Mouse (Mus musculus): Measurements from ENCODE around the gene Fas.

The Fas gene

DNA sequence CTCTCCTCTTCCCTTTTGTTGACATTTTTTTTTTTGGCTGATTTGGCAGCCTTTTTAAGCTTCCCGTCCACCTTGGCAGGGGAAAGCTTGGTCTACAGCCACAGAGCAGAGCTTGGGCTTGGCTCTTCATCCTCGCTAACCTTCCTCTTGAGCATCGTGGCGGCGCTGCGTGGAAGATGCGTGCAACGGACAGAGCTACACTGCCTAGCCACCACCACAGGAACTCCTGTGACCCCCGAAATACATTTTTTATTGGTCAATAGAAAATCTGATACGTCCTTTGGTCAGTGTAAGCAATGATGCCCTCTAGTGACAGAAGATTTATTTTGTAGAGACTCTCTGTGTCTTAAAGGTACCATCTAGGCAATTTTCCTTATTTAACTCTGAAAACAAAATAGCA lies 6.1 kb upstream of the Fas start:
- no peak for DNase-seq (ENCODE audit: low spot score)

DNA sequence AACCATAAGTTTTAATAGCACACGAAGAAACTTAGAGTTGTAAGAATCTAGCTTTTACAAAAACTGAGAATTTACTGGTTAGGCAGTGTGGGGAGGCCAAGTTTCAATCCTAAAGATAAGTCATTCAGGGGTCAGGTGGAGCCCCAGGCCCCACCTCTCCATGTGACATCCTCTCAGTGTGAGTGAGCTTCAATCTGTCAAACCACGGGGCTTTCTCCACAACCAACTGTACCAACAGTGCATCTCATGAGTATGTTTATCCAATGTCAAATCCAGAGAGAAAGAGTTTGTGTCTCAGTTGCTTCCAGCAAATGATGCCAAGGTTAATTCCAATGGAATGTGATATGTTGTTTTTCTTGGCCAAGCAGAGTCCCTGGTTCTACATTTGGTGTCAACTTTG lies 5.6 kb upstream of the Fas start:
- DNase-seq (ENCODE audit: low spot score) = no peak

DNA sequence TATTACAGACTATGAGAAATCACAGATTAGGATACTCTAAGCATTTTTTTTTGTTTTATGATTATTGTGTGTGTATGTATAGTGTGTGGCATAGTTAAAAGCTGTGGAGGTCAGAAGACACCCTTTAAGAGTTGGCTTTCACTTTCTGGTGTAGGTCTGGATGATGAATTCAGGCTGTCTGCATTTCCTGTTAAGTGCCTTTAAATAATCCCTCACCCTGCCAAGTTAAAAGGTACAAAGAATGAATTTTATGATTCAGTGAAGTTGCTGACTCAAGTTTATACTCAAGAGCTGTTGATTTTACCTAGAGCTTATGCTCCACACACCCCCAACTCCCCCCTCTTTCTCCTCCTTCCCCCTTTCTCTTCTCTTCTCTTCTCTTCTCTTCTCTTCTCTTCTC lies 3.2 kb upstream of the Fas start:
- DNase-seq (ENCODE audit: low spot score) = no peak

DNA sequence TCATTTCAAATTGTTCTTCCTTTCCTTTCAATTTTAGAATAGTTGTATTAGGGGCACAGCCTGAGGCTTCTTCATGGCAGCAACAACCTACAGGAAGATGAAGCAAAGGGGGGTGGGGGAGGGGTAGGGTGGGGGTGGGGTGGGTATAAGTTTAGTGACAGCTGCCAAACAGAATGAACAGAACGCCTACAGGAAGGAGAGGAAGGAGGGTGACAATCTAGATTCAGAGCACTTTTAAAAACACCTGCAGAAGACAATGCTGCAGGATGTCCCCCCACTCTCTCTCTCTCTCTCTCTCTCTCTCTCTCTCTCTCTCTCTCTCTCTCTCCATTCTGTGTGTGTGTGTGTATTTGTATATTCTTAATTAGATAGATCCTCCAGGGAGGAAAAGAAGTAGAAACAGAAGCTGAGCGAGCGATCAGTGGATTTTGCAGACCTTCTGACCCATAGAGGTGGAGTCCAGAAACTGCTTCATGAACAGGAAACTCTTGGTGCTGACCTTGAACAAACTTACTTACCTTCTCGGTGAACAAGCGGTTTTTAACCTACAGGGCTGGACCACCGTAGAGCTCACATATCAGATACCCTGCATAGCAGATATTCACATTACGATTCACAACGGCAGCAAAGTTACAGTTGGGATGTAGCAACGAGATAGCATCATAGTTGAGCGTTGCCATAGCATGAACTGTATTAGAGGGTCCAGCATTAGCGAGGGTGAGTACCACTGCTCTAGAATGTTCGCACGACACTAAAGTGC lies 2.6 kb upstream of the Fas start:
- no peak for DNase-seq (ENCODE audit: low spot score)

DNA sequence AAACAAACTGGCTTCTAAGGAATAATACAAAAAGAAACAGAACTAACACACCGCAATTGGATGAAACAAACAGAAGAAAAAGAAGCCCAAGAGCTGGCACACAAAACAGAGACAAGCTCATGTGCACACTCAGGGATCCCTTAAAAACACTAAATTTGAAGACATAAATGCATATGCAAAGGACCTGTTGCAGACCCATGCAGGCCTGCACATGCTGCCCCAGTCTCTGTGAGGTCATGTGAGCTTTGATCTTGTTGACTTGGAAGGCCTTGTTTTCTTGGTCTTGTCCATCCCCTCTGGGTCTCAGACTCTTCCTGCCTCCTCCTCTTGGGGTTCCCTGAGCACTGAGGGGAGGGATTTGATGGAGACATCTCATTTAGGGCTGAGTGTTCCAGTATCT lies 1.8 kb upstream of the Fas start:
- no peak for DNase-seq (ENCODE audit: low spot score)

DNA sequence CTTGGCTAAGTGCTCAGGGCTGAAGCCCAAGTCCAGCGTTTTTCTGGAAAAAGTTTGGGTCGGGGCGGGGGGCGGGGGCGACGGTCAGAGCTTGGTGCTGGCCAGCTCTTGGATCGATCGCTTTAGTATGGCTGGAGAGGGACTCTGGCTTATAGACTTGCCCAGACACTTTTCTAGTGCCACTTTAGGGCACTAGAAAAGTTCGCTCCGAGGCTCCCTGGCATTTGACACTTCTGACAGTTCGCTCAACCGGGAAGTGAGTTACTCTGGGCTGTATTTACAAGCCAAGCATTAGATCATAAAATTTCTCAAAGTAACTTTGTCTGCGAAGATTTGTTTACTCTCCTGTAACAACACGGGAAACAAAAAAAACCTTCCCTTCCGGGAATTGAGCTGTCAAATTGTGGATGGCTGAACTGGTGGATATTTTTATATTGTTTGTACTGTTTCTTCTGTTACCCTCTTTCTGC lies 441 bp downstream of the Fas start:
- no peak for DNase-seq (ENCODE audit: low spot score)

DNA sequence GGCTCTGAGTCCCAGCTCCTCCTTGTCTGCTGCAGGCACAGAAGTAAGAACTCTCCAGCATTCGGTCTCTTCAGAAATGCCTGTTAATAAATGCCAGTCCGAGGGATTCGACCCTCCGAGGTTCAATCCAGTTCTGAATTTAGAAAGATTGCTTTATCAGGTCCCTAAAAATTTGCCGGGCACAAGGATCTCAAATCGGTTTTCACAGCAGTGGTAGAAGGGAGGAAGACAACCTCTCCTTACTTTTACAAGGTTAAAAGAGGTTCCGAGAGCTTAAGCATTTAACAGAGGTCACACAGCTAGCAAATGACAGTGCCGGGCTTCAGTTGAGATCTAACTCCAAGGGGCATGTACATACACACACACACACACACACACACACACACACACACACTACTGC lies 913 bp downstream of the Fas start:
- DNase-seq (ENCODE audit: low spot score) = no peak

DNA sequence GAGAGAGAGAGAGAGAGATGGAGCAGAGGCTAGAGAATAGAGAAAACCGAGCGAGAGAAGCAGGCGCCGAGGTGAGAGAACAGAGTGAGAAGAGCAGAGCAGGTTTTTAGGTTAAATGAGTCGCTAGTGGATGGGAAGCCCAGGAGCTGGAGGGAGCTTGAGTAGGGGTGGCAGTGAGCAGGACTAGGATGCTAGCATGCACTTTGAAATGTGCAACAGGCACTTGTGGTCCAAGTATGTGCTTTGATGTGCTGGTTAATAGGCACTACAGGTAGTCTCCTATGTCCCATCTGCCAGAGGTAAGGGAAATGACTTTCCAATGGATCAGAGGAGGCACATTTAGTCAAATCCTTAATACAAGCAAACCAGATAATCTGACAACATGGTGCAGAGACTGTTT lies 1.5 kb downstream of the Fas start:
- DNase-seq (ENCODE audit: low spot score) = no peak

DNA sequence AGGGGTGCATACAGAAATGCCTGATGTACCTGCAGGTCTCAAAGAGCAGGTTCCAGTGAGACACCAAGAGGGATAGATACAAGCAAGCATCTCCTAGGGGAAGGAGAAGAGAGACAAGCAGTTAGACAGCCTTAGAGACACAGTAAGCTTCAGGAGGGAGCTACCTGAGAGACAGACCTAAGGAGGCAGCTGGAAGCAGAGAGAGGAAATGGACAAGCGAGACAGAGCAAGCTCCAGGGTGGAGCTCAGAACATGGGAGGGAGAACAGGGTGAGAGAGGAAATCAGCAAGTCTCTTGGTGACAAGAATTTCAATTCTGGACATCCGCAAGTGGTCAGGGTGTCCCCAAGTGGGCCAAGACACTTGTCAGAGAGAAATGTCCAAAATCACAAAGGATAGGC lies 2.2 kb downstream of the Fas start:
- DNase-seq (ENCODE audit: low spot score) = no peak

DNA sequence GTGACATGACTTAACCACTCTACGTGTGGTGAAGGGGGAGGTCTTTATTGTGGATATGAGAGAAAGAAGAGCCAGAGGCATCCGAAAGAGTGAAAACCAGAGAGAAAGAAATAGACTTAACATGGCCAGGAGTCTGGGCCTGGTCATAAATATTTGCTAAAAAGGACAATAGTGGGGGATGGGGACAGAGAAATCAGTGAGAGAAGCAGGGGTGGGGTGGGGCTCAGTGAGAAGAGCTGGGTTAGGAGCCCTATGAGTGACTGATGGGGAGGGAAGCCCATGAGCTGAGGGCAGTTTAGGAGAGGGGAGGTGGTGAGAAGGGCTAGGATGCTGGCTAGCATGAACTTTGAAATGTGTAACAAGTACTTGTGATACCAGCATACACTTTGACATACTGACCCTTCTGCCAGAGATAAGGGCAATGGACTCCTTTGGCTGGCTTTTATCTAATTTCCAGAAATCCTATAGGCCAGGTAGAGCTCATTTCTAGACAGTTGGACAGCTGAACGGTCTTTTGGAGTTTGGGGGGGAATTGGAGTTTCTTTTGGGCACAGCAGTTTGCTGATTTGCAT lies 3.0 kb downstream of the Fas start:
- no peak for DNase-seq (ENCODE audit: low spot score)

DNA sequence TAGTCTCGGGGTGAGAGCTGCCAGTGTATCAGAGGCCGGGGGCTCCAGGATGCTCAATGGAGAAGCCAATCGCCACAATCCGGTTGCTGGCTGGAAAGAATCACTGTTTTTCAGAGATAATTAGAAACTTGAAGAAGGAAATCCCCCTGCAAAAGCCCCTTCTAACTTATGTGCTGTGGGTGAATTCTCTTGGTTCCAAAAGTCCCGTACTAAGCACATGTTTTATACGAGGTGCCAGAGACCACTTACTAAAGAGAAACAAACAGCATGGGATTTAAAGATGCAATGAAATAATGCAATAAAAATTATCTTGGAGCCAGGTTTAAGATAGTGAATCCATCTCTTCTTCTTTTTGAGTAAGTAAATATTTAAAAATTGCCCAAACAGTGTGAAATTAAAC lies 5.0 kb downstream of the Fas start:
- no peak for DNase-seq (ENCODE audit: low spot score)

DNA sequence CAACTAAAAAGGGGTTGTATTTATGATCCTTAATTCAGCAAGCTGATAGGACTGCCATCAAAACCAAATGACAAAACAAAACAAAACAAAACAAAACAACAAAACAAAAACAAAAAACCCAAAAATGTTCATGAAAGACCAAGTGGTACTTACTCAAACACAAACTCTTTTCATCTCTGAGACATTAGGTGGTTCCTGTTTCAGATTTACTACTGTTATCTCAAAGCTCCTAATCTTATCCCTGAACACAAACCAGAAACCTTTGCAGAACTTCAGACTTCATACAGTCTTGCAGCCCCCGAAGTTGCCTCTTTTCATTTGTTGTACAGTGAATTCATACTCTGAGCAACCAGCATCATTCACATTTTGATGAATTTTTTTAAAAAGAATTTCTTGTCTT lies 8.1 kb downstream of the Fas start:
- DNase-seq (ENCODE audit: low spot score) = no peak

DNA sequence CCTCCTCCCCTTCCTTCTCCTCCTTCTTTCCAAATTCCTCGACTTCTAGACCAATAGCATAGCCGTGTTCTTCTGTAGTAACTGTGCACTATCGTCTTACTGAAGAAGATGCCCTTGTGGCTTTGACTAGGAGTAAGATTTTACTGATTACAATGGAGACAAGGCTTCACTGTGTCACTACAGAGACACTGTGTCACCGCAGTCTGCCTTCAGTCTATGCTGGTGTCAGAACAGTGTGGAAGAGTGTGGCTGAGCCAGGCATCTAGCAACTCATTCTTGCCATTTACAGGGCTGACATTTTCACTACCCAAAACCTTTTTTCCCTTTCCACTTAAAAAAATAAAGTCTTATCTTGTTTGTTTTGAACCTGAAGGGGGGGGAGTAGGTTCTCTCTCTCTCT lies 8.8 kb downstream of the Fas start:
- DNase-seq (ENCODE audit: low spot score) = no peak

DNA sequence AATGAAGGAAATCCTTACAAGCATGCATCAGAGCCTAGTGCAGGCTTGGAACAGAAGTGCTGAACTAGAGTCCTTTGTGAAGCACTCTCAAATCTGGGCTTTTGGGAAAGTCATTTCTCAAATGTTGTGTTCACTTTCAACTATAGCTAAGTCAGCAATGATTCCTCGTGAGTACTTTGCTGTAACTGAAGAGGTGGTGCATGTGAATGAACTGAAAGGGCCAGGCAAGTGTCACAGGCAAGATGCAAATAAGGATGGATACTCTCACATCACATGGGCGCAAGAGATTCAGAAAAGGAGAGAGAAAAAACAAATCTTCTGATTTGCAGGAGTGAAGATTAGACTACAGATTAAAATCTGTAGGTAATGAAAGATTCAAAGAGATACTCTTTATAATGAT lies 10.0 kb downstream of the Fas start:
- DNase-seq (ENCODE audit: low spot score) = no peak

DNA sequence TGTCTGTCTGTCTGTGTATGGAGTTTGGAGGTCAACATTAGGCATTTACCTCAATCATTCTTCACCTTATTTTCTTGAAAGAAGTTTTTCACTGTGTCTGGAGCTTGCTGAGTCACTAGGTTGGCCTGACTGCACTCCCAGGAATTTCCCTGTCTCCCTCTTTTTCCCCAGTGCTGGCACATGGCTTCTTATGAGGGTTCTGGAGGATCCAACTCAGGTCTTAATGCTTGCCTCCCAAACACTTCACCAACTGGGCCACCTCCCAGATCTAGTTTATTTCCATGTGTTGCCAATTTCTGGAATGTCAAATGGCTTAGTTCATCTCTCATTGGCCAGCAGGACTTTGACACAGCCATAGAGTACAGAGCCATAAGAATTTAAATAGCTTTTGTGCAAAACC lies 14.5 kb downstream of the Fas start:
- DNase-seq (ENCODE audit: low spot score) = no peak

DNA sequence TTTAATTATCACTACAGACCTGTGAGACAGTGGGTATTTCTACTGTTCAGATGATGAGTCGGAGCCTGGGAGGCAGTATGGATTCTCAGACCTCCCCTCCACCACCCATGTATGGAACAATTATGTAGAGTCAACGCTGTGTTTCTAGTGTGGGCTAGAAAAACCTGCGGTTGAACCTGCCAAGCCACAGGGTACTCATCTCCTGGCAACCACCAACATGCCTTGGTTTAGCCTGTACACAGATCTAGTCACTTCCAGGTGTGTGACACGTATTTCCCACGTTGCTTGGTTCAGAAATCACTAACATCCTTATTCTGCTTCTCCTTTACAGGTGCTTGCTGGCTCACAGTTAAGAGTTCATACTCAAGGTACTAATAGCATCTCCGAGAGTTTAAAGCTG lies 16.3 kb downstream of the Fas start:
- DNase-seq (ENCODE audit: low spot score) = no peak

DNA sequence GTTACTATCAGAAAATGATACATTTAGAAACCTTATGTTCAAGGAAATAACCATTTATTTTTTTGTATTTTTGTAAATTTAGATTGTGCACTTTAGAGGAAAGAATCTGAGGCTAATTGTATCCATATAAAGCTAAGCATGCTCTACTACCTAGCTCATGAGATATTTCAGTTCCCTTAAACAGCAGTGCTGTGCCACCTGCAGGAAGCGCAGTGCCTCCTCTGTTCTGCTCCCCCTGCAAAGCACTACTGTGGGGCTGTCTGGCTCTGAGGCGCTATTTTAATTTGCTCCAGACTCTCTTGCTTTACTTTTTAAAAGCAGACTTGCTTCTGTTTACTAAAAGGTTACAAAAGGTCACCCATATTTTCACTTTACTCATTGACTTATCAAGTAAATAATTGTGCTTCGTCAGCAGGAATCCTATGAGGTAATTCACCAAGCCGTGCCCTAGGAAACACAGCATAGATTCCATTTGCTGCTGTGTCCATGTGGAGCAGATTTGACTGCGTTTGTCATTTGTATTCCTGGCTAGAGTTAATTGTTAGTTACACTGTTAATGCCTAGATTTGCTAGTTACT lies 21.8 kb downstream of the Fas start:
- DNase-seq (ENCODE audit: low spot score) = no peak

DNA sequence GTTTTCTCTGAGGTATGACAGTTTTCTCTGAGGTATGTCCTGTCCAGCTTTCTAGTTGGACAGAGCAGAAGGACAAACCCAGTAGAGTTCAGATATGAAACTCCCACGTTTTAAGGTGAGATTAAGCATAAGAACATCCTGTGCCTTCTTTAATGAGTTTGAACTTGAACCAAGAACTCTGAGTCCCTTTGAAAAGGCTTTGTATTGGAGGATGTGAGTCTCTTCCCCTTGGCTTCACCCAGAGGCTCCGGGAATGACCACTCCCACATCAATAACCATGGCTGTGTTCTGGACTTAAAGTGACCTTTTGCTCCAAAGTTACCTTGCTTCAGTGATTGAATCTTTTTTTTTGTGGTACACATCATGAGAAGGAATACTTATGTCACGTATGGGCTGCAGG lies 37.6 kb downstream of the Fas start:
- DNase-seq (ENCODE audit: low spot score) = no peak

DNA sequence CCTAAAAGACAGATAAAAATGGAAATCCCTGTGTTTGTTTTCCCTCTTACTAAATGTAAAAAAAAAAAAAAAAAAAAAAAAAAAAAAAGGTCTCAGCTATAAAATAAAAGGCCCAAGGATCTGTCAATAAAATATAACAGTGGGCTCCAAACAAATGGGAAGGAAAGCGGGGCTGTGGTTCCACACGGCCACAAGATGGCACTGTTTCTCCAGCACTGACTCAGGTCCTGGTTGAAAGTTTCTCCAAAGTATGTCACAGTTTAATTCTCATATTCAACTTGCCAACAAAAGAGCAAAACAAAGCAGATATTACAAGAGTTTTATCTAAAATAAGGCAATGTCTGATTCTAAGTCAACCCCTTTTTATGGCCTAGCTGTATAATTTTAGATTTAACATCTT lies 43.8 kb downstream of the Fas start:
- peak; percentile 45 for DNase-seq (ENCODE audit: low spot score)

DNA sequence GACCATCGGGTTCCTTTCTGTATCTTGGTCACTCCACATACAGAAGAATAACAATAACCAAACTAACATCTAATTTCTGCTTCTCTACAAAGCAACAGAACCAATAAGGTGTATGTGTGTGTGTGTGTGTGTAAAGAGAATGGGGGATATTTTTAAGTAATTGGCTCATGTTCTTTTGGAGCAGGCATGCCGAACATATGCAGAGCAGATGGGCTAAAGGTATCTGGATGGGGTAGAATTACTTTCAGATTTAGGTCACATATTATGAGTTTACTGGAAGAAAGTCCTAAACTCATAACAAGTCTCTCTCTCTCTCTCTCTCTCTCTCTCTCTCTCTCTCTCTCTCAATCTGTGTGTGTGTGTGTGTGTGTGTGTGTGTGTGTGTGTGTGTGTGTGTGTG lies 54.2 kb downstream of the Fas start:
- DNase-seq (ENCODE audit: low spot score) = no peak

DNA sequence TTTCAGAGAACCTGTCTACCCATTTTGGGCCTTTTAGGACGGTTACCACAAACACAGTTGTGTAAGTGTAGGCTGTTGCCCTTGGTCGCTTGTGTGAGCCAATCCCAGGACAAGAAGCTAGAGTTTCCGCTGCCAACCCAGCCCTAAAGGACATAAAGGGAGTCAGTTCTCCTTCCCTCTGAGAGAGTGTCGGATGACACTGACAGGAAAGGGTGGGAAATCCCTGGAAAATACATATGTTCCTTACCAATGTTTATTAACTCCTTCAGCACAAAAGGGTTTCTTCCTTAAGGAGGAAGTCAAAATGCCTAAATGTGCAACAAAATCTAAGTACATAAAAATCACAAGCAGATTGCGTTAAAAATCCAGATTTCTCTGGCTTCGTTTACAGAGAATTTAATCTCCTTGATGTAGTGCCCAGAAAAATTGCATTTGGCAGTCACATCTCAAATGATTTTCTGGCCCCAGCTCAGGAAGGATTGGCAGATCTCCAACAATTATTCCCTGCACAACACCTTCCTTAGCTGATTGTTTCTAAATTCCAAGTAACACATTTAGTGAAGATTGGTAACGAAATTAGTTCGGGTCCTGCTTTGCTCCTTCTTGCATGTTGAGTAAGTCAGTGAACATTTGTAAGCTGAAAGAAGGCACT lies 55.3 kb downstream of the Fas start:
- DNase-seq (ENCODE audit: low spot score) = no peak

DNA sequence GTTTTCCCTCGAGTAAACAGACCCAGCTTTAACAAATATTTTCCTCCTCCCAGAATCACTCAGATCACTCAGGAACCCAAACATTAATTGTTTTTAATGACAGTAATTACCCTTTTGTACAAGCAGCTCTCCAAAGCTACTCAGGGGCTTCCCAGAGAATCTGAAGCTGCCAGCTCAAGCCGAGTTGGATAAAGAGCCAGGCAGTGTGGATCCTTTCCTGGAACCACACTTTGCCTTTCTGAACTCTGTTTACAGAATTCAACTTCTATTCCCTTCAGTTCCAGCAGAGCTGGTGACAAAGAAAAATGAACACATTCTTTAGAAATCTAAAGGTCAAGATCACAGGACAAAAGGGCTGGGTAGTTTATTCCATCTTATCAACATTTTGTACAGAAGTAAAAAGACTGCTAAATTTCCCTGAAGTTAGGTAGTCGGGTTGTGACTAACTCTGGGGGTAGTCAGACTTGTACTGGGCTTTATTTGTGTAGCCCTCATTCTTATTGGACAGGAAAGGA lies 62.9 kb downstream of the Fas start:
- DNase-seq (ENCODE audit: low spot score) = no peak

DNA sequence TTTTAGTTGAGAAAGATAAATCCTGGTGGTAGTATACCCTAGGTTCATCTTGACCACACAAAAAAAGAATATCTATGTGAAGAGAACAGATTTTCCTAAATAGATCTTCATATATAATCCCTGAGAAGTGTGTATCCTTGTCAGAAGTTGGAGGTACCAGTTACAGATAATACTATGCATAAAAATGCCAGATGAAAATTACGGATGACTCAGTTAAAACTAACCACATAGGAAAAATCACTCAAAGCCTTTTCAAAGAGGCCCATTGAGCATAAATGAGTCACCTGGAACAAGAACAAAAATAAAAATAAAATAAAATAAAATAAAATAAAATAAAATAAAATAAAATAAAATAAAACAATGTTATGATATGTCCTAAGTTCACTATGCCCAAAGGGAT lies 72.2 kb downstream of the Fas start:
- no peak for DNase-seq (ENCODE audit: low spot score)
